Mouse (Mus musculus) spleen, postnatal 0 days (tissue): ENCODE results near the gene Fam177a. TPM values are rescaled to one million over a fixed set of nuclear protein-coding genes. Genes with fewer than 3 reads are reported as not detected.

ENCODE experiments used
- polyA plus RNA-seq: library from polyadenylated mRNA; unstranded; fragments of >200 nt; fragmentation: Nextera tagmentation; extraction: Ambion mirVana; gene quantifications from 2 replicates; pipeline ENCODE4 v1.2.1, GENCODE M21; 2015

The Fam177a gene
- 15.9 and 16.5 TPM in 2 replicates for polyA plus RNA-seq

DNA sequence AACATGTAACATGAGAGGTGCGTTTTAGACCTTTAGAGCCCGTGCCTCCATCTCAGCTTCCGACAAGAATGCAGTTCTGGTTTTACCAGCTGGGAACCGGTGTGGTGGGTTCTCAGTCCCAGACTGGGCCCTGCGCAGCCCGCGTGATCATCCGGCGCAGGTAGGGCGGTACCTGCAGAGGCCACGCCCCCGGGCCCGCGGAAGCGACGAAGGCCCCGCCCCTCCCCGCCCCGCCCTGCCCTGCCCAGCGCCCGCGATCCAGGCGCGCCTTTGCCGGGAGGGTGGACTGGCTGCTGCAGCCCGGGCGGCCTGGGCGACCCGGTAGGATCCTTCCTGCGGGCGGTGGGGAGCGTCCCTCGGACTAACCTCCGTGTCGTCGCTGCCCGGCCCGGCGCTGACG, at the start of gene Fam177a:
Gene Fam177a (plus strand): TSS at position 228 of the 400 bp plus-strand sequence.

DNA sequence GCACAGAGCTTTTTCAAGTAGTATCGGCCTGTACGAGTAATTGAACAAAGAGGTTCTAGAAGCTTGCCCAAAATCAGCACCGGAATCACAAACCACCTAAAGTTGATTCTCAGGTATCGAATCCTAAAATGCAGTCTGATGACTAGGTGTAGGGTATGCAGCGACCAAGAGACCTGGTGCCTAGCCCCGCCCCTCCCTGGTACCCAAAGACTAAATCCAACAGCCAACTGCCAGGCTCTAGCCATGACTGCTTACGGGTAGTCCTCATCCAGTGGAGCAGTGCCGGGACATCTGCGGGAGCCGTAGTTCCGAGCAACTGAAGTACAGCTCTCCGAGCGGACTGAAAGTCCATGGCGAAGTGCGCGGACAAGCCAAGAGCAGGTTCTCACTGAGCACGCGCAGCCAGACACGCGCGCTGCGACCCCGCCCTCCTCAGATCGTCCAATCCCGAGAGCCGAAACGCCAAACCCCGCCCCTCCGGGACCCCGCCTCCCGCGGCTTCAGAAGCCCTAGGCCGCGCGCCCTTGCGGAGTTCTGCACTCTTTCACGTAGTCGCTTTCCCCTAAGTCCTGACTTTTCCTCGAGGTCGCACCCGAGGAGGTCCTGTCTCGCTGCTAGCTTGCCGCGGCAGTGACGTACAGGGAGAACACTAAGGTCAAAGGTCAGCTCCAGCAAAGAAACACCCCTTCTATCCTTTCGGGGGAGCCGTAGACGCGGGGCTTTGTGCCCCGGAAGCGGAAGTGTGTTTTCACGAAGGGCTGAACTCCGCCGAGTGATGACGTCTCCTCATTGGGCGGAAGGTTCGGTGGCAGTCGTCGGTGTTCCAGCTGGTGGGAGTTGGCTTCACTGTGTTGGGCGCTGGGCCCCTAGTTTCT, 44.3 kb upstream of the Fam177a start, which contains the start of the genes 2700097O09Rik and Srp54a:
Gene 2700097O09Rik (minus strand): TSS at position 385 of the 875 bp plus-strand sequence.
Gene Srp54a (plus strand): TSS at position 537 of the 875 bp plus-strand sequence.

DNA sequence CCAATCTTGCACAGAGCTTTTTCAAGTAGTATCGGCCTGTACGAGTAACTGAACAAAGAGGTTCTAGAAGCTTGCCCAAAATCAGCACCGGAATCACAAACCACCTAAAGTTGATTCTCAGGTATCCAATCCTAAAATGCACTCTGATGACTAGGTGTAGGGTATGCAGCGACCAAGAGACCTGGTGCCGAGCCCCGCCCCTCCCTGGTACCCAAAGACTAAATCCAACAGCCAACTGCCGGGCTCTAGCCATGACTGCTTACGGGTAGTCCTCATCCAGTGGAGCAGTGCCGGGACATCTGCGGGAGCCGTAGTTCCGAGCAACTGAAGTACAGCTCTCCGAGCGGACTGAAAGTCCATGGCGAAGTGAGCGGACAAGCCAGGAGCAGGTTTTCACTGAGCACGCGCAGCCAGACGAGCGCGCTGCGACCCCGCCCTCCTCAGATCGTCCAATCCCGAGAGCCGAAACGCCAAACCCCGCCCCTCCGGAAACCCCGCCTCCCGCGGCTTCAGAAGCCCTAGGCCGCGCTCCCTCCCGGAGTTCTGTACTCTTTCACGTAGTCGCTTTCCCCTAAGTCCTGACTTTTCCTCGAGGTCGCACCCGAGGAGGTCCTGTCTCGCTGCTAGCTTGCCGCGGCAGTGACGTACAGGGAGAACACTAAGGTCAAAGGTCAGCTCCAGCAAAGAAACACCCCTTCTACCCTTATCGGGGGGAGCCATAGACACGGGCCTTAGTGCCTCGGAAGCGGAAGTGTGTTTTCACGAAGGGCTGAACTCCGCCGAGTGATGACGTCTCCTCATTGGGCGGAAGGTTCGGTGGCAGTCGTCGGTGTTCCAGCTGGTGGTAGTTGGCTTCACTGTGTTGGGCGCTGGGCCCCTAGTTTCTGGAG, 30.5 kb downstream of the Fam177a start, which contains the start of gene Srp54b:
Gene Srp54b (plus strand): TSS at position 546 of the 890 bp plus-strand sequence.

Other genes starting within 250 kb of the Fam177a start
- not detected in 2 replicates for gene Gm20403, start 137.9 kb upstream of the Fam177a start, polyA plus RNA-seq
- gene Baz1a, start 110.1 kb upstream of the Fam177a start, polyA plus RNA-seq, result 44.5 and 48.9 TPM in 2 replicates
- gene 2700097O09Rik, start 44.4 kb upstream of the Fam177a start, polyA plus RNA-seq, result 28.3 and 31.8 TPM in 2 replicates
- gene Srp54a, start 44.2 kb upstream of the Fam177a start, polyA plus RNA-seq, result 79.1 and 82.9 TPM in 2 replicates
- gene Srp54b, start 30.6 kb downstream of the Fam177a start, polyA plus RNA-seq, result 30.5 and 32.0 TPM in 2 replicates
- gene 1700047I17Rik2, start 75.1 kb downstream of the Fam177a start, polyA plus RNA-seq, result not detected in 2 replicates
- gene Srp54c, start 105.7 kb downstream of the Fam177a start, polyA plus RNA-seq, result 37.4 and 37.9 TPM in 2 replicates
- 7.9 and 8.5 TPM in 2 replicates for gene 1110008L16Rik, start 175.1 kb downstream of the Fam177a start, polyA plus RNA-seq
- 10.8 and 11.9 TPM in 2 replicates for gene Ppp2r3c, start 178.5 kb downstream of the Fam177a start, polyA plus RNA-seq